Mouse (Mus musculus): ENCODE measurements around the gene Hist1h2ae.

GRCm38 (mm10) chr13:23611638-23612037 lies 40.6 kb upstream of the Hist1h2ae start:
- TF ChIP-seq CTCF (IDR thresholded peaks at IDR 0.05; ENCODE audit: low read depth): no peak
- TF ChIP-seq EP300 (IDR thresholded peaks at IDR 0.05; ENCODE audit: low read depth): no peak

Data from liver, embryonic 14.5 days (tissue).